Mouse (Mus musculus) embryonic facial prominence, embryonic 11.5 days (tissue): ENCODE measurements around the gene Tamm41. TPM values are rescaled to one million over a fixed set of nuclear protein-coding genes. Genes with fewer than 3 reads are reported as not detected.
A peak's percentile ranks its signal among the peaks of the same experiment; 100 is the strongest.

ENCODE experiments used
- ATAC-seq: fragments of 200-750 bp; cut with Nextera tagmentation; replicated peaks from 2 replicates; pipeline ENCODE4 v1.8.0; 2017; ENCODE audit warnings: low read depth; ENCODE audit not compliant: insufficient number of reproducible peaks, low FRiP score, low TSS enrichment
- DNase-seq: peaks from one replicate; pipeline ENCODE4 v3.0.0-alpha.2; 2015; ENCODE audit warnings: low spot score
- H3K27ac ChIP-seq: fragments of 300-500 bp; sonication (generic); replicated peaks from 2 replicates; pipeline ENCODE4 v1.5.1; 2014; ENCODE audit warnings: mild to moderate bottlenecking, low read depth, low read length, control low read depth
- H3K27me3 ChIP-seq: fragments of 300-500 bp; sonication (generic); 2 replicates; pipeline ENCODE4 v1.6.1; 2014; ENCODE audit warnings: mild to moderate bottlenecking, low read length, moderate library complexity, mixed read lengths; ENCODE audit not compliant: control insufficient read depth, insufficient read depth
- H3K36me3 ChIP-seq: fragments of 300-500 bp; sonication (generic); replicated peaks from 2 replicates; pipeline ENCODE4 v1.6.1; 2014; ENCODE audit warnings: low read depth, mild to moderate bottlenecking, low read length, moderate library complexity, mixed read lengths; ENCODE audit not compliant: control insufficient read depth, insufficient read depth
- H3K4me1 ChIP-seq: fragments of 300-500 bp; sonication (generic); 2 replicates; pipeline ENCODE4 v1.6.1; 2014; ENCODE audit warnings: low read length, mixed read lengths; ENCODE audit not compliant: control insufficient read depth, insufficient read depth
- H3K4me2 ChIP-seq: fragments of 300-500 bp; sonication (generic); 2 replicates; pipeline ENCODE4 v1.6.1; 2014; ENCODE audit warnings: low read depth, mild to moderate bottlenecking, control low read depth, low read length, moderate library complexity
- H3K4me3 ChIP-seq: fragments of 300-500 bp; sonication (generic); 2 replicates; pipeline ENCODE4 v1.5.1; 2014; ENCODE audit warnings: low read depth, low read length, control low read depth
- H3K9ac ChIP-seq: fragments of 300-500 bp; sonication (generic); replicated peaks from 2 replicates; pipeline ENCODE4 v1.6.1; 2014; ENCODE audit warnings: mild to moderate bottlenecking, control low read depth, low read length
- H3K9me3 ChIP-seq: fragments of 300-500 bp; sonication (generic); replicated peaks from 2 replicates; pipeline ENCODE4 v1.6.1; 2016; ENCODE audit warnings: mild to moderate bottlenecking, low read length, inconsistent platforms, mixed read lengths; ENCODE audit not compliant: control insufficient read depth
- WGBS: fragments of 180-500 bp; shearing (Covaris S2); extraction: QIAGEN DNeasy Blood & Tissue Kit; methylation state at CpG from one replicate; pipeline ENCODE4 v1.1.7; 2014; 5-methylcytosine and 5-hydroxymethylcytosine counted together
- polyA plus RNA-seq: library from polyadenylated mRNA; unstranded; fragments of >200 nt; fragmentation: Nextera tagmentation; extraction: Ambion mirVana; gene quantifications from 2 replicates; pipeline ENCODE4 v1.2.1, GENCODE M21; 2014

Gene Tamm41
- polyA plus RNA-seq, 1 experiment from 2014 or later, result 81.7 TPM

- ATAC-seq, result no peak
- Histone ChIP-seq H3K27ac (no peak overlapping the region), H3K9me3 (no peaks in the 10 kb centered on the region), H3K27me3 (no peaks in the 10 kb centered on the region), H3K9ac (no peak overlapping the region), H3K4me2 (no peak overlapping the region), H3K4me3 (no peak overlapping the region), H3K36me3 (no peaks in the 10 kb centered on the region), H3K4me1 (no peaks in the 10 kb centered on the region)
- no peak for DNase-seq
- WGBS, result 81% methylated on average over 16 of the region's 16 CpGs
Observed at GRCm38 (mm10) chr6:114998374-114999031, 39.2 kb downstream of the Tamm41 start.

- Histone ChIP-seq H3K27ac (no peak overlapping the region), H3K9me3 (no peaks in the 10 kb centered on the region), H3K4me1 (no peaks in the 10 kb centered on the region), H3K27me3 (no peaks in the 10 kb centered on the region), H3K4me2 (no peak overlapping the region), H3K9ac (no peak overlapping the region), H3K36me3 (no peaks in the 10 kb centered on the region), H3K4me3 (no peak overlapping the region)
- 34% methylated on average over 5 of the region's 5 CpGs for WGBS
- ATAC-seq (no peak), DNase-seq (peak; percentile 61)
Observed at GRCm38 (mm10) chr6:114997471-114997870, 40.2 kb downstream of the Tamm41 start.

- no peaks in the 10 kb centered on the region for H3K4me1 ChIP-seq
- ATAC-seq, result no peak
- H3K27ac ChIP-seq, result no peak overlapping the region
- H3K27me3 ChIP-seq, result no peaks in the 10 kb centered on the region
- no peaks in the 10 kb centered on the region for H3K9me3 ChIP-seq
- no peaks in the 10 kb centered on the region for H3K36me3 ChIP-seq
- H3K9ac ChIP-seq, result no peak overlapping the region
- H3K4me2 ChIP-seq, result no peak overlapping the region
- WGBS, result 58% methylated on average over 5 of the region's 5 CpGs
- no peak overlapping the region for H3K4me3 ChIP-seq
- DNase-seq, result no peak
Observed at GRCm38 (mm10) chr6:114996910-114997309, 40.8 kb downstream of the Tamm41 start.

GRCm38 (mm10) chr6:114994079-114994478 is 43.6 kb downstream of the Tamm41 start:
- H3K4me2 ChIP-seq, result no peak overlapping the region

GRCm38 (mm10) chr6:114993659-114994058 is 44.0 kb downstream of the Tamm41 start:
- ATAC-seq (no peak), DNase-seq (no peak)
- no peak overlapping the region for H3K27ac ChIP-seq
- no peaks in the 10 kb centered on the region for H3K4me1 ChIP-seq
- H3K27me3 ChIP-seq, result no peaks in the 10 kb centered on the region
- H3K9me3 ChIP-seq, result no peaks in the 10 kb centered on the region
- no peak overlapping the region for H3K4me2 ChIP-seq
- no peak overlapping the region for H3K4me3 ChIP-seq
- WGBS, result 76% methylated on average over 8 of the region's 8 CpGs
- H3K9ac ChIP-seq, result no peak overlapping the region
- H3K36me3 ChIP-seq, result no peaks in the 10 kb centered on the region

More at GRCm38 (mm10) chr6:114994079-114994478, 43.6 kb downstream of the Tamm41 start:
- no peaks in the 10 kb centered on the region for H3K9me3 ChIP-seq
- ATAC-seq, result no peak
- 87% methylated on average over 5 of the region's 5 CpGs for WGBS
- no peaks in the 10 kb centered on the region for H3K36me3 ChIP-seq
- H3K27me3 ChIP-seq, result no peaks in the 10 kb centered on the region
- no peak for DNase-seq
- H3K9ac ChIP-seq, result no peak overlapping the region
- H3K27ac ChIP-seq, result no peak overlapping the region
- no peak overlapping the region for H3K4me3 ChIP-seq
- no peaks in the 10 kb centered on the region for H3K4me1 ChIP-seq

GRCm38 (mm10) chr6:114991909-114992308 is 45.8 kb downstream of the Tamm41 start:
- no peak overlapping the region for H3K27ac ChIP-seq
- H3K27me3 ChIP-seq, result no peaks in the 10 kb centered on the region
- 70% methylated on average over 4 of the region's 4 CpGs for WGBS
- DNase-seq, result no peak
- H3K4me3 ChIP-seq, result no peak overlapping the region
- ATAC-seq, result no peak
- no peaks in the 10 kb centered on the region for H3K4me1 ChIP-seq
- H3K4me2 ChIP-seq, result no peak overlapping the region
- H3K9ac ChIP-seq, result no peak overlapping the region
- H3K9me3 ChIP-seq, result no peaks in the 10 kb centered on the region
- no peaks in the 10 kb centered on the region for H3K36me3 ChIP-seq

- DNase-seq, result no peak
- Histone ChIP-seq H3K36me3 (no peaks in the 10 kb centered on the region), H3K27me3 (no peaks in the 10 kb centered on the region), H3K9ac (no peak overlapping the region), H3K4me1 (no peaks in the 10 kb centered on the region), H3K9me3 (no peaks in the 10 kb centered on the region), H3K27ac (no peak overlapping the region), H3K4me3 (no peak overlapping the region), H3K4me2 (no peak overlapping the region)
- ATAC-seq, result no peak
- WGBS, result 67% methylated on average over 3 of the region's 3 CpGs
Observed at GRCm38 (mm10) chr6:114988619-114988980, 49.1 kb downstream of the Tamm41 start.

- DNase-seq, result peak; percentile 36
- no peaks in the 10 kb centered on the region for H3K27me3 ChIP-seq
- WGBS, result 61% methylated on average over 7 of the region's 7 CpGs
- H3K4me2 ChIP-seq, result no peak overlapping the region
- no peak overlapping the region for H3K4me3 ChIP-seq
- ATAC-seq, result peak; percentile 49; the same call in 1 of the 2 replicates
- H3K27ac ChIP-seq, result no peak overlapping the region
- H3K4me1 ChIP-seq, result no peaks in the 10 kb centered on the region
- H3K9me3 ChIP-seq, result no peaks in the 10 kb centered on the region
- no peaks in the 10 kb centered on the region for H3K36me3 ChIP-seq
- no peak overlapping the region for H3K9ac ChIP-seq
Observed at GRCm38 (mm10) chr6:114987966-114988618, 49.6 kb downstream of the Tamm41 start.
